Mouse (Mus musculus): ENCODE data around the gene Rrbp1. TPM values are rescaled to one million over a fixed set of nuclear protein-coding genes. Genes with fewer than 3 reads are reported as not detected.
A peak's percentile ranks its signal among the peaks of the same experiment; 100 is the strongest.

The Rrbp1 gene
- total RNA-seq, 2 experiments from 2014 or later: 101 to 113 TPM

DNA sequence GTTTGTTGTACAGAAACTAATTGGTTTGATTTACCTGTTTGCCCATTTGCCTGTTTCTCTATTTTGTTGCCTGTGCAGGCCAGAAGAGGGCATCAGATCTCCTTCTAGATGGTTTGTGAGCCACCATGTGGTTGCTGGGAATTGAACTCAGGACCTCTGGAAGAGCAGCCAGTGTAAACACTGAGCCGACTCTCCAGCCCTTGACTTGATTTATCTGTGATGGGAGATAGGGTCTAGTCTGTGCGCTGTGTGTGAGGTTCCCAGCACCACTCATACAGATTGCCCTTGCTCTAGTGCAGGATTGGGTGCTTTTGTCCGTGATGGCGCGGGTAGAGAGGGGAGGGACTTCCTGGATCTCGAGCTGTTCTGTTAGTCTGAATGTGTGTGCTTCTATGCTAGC, 85.2 kb downstream of the Rrbp1 start:
- intact Hi-C loops (cut with DNase I): loop anchor here (1.0 kb wide), 1 partner anchor 85 kb away; the partner anchor contains the start of gene Rrbp1
- DNase-seq: no peak

DNA sequence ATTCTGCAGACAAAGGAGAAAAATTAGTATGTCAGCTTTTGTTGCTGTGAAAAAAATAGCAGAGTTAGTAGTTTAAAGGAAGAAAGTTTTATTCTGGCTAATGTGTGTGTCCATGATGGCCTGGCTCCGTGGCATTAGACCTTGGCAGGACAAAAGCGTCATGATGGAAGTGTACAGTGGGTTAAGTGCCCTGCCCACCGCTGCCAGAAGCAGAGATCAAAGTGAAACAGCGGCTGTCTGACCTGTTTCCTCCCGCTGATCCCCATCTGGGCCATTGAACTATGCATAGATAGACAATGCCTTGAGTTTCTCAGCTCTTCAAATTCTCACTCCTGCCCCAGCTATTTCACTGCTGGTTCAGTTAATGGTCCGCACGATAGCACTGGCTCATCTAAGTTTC, 87.0 kb downstream of the Rrbp1 start:
- no peak for DNase-seq
- intact Hi-C loops (cut with DNase I): no loop called here

DNA sequence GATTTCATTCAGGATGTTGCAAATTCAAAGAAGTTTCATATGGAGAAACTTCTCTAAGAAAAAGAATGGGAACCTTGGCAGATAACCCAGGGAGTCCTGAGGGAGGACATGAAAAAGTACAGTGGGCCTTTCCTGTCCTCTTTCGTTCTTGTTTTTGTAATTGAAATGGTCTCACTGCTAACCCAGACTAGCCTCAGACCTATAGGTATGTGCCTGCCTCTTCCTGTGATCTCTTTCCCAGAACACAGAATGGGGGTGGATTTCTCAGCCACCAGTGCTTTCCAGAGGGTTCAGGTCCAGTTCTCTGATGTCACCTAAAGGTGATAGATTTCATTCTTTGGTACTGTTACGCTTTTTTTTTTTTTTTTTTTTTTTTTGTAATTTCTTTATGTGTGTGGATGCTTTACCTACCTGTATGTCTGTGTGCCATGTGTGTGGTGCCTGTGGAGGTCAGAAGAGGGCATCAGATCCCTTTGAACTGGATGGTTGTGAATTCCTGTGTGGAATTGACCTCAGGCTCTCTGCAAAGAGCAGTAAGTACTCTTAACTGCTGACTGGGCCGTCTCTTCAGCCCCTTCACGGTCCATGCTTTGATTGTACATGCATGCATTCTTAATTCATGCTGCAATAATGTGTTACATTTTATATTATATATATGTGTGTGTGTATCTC, 92.1 kb downstream of the Rrbp1 start:
- no peak for DNase-seq
- intact Hi-C loops (cut with DNase I): loop anchor here (2.0 to 5.0 kb wide), 3 partner anchors 26 to 298 kb away; no protein-coding TSS in a partner anchor

DNA sequence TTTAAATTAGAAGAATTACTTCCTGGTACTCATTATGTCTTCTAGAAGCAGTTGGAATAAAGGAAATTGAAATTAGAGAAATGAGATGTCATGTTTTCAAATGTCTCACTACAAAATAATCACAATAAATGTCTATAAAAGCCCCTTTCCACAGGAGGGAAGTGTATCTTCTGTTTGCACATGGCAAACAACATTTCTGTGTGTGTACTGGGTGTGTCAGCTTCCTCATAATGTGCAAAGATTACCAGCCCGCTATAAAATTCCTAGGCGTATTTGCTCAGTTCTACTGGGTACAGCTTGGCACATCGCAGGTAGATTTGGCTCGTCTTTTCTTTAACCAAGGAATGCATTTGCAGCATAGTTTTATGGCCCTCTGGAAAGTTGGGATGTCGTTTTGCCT, 93.4 kb downstream of the Rrbp1 start:
- no peak for DNase-seq
- intact Hi-C loops (cut with DNase I): loop anchor here (2.0 to 5.0 kb wide), 3 partner anchors 27 to 300 kb away; no protein-coding TSS in a partner anchor

DNA sequence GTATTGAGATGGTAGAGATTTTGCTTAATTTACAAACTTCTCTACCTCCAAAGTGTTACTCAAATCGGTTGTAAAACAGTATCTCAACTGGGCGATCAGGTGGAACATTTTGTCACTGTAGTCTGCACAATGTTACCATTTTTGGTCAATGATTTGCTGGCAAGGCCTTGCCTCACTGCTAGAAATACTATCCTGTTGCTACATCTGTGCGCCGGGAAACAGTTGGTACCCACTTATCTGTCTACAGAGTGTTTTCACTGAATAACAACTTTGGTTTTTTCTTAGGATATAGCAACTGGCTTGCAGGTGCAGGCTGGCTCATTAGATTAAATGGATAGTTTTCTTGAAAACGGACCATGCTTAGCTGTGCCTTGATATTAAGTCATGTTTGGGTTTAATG, 94.8 kb downstream of the Rrbp1 start:
- intact Hi-C loops (cut with DNase I): loop anchor here (5.0 kb wide), 2 partner anchors 66 to 301 kb away; no protein-coding TSS in a partner anchor
- DNase-seq: no peak

DNA sequence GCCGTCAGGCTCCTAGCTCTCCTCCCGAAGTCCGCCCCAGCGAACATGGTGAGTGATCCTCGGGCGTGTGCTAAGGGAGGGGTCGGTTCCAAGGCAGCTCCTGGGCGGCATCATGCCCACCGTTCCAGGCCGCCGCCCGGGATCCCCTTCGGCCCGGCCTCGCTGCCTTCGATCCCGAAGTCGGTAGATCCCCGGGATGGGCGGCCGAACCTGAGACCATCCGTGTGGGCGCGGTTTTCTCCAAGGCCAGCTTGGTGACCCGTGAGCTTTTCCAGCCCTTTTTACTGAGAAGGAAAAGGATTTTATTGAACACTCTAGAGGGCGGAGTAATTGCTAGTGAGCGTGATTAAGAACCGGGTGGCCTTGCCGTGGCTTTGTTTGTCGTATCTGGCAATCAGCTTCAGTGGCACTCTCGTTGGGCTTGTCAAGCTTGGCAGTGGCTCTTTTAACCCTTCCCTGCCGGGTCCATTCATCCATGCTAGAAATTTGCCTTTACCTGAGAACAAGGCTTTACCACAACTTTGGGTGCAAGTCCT, 95.4 kb downstream of the Rrbp1 start:
- DNase-seq: no peak

DNA sequence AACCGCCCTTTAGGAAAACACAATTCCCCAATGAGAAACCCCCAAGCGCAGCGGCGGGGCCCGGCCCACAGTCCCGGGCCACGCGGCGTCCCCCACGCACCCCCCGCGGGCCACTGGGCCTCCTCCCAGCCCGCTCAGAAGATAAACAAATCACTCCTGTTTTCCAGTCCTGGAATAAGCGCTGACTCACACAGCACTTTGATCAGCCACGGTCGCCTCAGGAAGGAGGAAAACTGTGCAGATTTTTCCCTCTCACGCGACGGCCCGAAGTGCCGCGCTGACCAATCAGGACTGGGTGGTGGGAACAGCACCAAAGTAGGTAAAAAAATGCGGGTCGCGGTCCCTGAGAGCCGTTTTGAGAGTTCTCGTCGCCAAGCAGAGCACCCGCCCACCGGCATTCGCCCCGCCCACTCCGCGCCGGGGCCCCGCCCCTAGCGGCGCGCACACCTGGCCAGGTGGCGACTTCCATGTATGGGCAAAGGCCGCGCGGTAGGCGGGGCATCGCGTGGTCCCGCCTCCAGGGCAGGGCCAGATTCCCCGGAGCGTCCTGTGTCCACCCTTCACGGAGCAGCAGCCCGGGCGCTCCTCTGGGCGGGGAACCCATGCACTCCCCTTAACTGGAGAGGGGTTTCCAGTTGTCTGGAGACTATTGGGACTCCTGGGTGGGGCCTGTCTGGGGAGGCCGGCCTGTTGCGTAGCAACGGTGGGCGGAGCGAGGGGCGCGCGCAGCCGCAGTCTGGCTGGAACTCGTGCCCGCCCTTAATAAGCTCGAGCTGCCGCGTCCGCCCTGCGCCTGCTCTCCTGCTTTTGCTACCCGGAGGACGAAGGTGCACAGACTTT, 96.1 kb downstream of the Rrbp1 start, which contains the start of gene Dstn:
Gene Dstn (plus strand): TSS at position 561 of the 840 bp plus-strand sequence.
- peak; percentile 99 for DNase-seq
- intact Hi-C loops (cut with DNase I): loop anchor here (2.0 to 5.0 kb wide), 6 partner anchors 38 to 357 kb away; partner anchors contain the start of genes Mgme1, Rrbp1 and Snx5

More for the DNA sequence above, 95.4 kb downstream of the Rrbp1 start:
- intact Hi-C loops (cut with DNase I): loop anchor here (2.0 to 5.0 kb wide), 4 partner anchors 39 to 302 kb away; partner anchors contain the start of gene Rrbp1

DNA sequence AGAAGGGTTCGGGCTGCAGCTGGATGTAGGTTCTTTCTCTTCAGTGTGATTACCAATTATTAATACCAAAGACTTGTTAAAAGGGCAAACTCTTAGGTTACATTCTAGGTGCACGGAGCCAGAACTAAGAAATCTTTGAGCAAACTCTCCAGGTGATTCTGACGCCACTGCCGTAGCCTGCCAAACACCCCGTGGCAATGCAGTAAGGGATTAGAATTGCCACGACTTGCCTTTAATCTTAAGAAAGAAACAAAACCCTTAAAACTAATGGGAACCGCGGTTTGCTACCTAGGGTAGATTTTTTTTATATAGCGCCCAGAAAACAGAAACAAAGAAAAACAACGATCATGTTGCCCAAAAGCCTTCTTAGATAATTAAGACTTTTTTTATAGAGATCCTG, 96.8 kb downstream of the Rrbp1 start:
- intact Hi-C loops (cut with DNase I): loop anchor here (2.0 to 5.0 kb wide), 4 partner anchors 37 to 358 kb away; partner anchors contain the start of genes Mgme1, Rrbp1 and Snx5

DNA sequence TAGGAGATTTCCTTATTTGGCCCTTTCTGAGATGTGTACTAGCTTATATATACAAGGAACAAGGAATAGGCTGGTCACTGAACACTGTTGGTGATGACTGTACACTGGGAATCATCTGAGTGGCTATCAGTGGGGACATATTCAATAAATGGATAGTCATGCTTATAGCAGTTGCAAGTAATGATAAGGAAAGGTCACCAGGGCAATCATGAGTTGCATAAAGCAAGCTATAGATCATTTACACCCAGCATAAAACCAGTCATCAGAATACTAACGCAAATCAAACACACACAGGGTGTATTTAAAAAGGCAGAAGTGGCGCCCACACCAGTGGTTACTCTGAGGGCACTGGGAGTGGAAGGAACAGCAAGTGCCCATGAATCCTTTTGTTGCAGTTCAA, 98.9 kb downstream of the Rrbp1 start:
- intact Hi-C loops (cut with DNase I): loop anchor here (5.0 kb wide), 2 partner anchors 45 to 360 kb away; partner anchors contain the start of genes Mgme1 and Snx5

More for the DNA sequence above, 96.8 kb downstream of the Rrbp1 start:
- no peak for DNase-seq

DNA sequence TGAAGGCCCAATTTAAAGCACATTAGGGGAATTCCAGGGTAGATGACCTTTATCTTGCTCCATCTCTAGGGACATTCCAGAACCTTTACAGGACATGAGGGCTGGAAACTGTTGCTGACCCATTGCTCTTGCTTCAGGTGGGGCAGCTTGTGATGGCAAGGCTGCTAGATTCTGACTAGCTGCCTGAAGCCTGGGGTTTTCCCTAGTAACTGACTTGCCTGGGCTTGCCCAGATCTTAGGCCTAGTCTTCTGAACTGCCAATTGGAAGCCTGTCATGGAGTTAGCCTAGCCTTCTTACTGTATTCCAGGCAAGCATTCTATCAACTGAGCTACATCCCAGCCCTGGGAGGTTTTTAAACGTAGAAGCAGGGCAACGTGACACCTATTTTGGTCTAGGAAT, 101.8 kb downstream of the Rrbp1 start:
- no peak for DNase-seq
- intact Hi-C loops (cut with DNase I): no loop called here

More for the DNA sequence above, 98.9 kb downstream of the Rrbp1 start:
- no peak for DNase-seq

DNA sequence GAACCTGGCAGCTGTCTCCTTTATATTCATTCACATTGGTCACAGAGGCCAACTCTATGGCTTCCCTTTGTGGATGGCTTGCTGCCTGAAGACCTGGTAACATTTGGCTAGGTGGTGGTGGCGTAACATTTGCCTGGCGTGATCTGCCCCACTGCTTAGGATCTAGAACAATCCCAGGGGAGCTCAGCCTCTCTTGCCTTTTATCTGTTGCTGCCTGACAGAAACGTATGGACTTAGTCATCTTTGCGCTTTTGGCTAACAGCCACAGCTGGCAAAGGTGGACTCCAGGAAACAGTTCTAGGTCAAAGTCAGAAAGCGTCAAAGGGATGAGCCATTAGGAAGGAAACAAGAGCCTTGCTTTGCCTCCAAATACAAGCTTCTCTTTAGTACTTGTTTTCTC, 106.2 kb downstream of the Rrbp1 start:
- intact Hi-C loops (cut with DNase I): no loop called here
- DNase-seq: no peak

DNA sequence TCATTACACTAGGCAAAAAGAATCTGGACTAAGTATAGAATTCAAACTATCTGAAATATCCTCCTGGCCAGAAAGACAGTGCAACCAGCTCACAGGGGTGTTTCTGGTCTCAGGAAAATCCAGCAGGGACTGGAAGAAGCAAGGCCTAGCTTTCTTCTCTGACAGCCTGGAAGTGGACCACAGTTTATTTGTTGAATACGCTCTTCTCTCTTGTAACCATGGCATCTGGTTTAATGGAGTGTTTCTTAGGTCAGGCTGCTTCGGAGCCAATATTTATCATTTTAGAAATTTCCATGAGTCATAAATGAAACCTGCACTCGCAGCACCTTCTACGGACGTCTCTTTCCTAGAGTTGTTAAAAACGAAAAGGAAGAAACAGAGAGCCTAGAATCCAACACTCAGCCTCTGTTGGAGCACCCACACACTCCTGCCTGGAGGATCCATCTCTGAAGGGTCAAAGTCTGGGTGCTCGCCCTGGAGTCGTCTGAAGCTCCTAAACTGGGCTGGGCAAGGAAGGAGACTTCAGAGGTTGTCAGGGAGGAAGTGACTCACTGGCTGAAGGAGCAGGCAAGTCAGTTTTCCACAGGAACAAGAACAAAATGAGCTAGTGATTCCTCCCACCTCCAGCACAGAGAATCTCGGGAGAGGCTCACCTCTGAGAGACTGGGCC, 107.6 kb downstream of the Rrbp1 start:
- intact Hi-C loops (cut with DNase I): no loop called here
- DNase-seq: no peak

DNA sequence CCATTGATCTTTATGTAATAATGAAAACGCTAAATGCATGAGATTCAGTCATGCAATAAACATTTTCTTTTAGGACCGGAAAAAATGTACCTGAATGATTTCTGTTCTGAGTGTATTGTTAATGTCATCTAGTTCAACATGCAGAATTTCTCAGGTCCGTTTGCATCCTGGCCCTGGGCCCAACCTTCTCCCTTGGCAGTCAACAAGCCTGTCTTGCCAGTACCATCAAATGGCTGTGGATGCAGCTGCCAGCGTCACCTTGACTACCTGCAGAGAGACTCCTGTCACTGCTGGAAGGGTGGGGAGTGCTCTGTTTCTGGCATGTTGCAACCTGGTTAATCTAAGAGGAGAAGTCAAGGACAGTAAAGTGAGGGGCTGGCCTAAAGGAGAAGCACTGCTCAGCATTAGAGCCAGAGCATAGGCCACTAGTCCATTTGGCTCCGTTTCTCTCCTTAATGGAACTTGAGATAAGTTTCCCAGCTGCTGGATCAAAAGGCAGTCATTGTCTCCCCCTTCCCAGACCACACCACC, 110.2 kb downstream of the Rrbp1 start:
- no peak for DNase-seq
- intact Hi-C loops (cut with DNase I): no loop called here

DNA sequence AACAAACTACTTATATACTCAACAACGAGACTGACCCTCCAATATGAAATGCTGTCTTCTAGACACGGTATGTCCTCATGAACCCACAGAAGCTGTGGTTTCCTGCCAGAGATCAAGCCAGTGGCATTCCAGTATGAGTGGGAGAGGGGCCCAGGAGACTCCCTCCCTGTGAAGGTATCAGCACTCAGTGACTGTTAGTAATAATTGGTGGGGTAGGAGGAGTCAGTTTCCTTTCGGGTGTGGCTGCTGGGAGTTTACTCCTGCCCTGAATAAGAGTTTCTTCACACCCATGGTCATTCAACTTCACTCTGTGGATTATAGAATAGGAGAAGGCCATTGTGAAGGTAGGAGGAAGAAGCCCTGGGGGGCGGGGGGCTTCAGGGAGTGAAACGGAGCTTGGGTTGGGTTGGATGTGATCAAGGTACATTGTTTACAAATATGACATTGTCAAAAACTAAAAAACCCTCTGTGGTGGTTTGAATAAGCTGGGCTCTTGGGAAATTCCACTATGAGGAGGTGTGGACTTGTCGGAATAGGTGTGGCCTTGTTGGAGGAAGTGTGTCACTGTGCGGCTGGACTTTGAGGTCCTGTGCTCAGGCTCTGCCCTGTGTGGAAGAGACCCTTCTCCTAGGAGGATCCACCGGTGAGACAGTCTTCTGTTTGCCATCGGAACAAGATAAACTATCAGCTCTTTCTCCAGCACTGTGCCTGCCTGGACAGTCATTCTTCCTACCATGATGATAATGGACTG, 111.4 kb downstream of the Rrbp1 start:
- intact Hi-C loops (cut with DNase I): no loop called here
- DNase-seq: no peak

Other genes starting within 250 kb of the Rrbp1 start
- under 1 TPM; 0.17 to 0.27 TPM for gene Bfsp1, start 148.1 kb downstream of the Rrbp1 start, total RNA-seq (2021)
- gene Dstn, start 95.9 kb downstream of the Rrbp1 start, total RNA-seq (2021): 100 to 1,000 TPM; 196 to 202 TPM
- gene Banf2, start 21.8 kb upstream of the Rrbp1 start, total RNA-seq (2021): not detected

Data from heart, postnatal 36 days (tissue).